Mouse (Mus musculus): ENCODE data around the gene Uba3.

DNA sequence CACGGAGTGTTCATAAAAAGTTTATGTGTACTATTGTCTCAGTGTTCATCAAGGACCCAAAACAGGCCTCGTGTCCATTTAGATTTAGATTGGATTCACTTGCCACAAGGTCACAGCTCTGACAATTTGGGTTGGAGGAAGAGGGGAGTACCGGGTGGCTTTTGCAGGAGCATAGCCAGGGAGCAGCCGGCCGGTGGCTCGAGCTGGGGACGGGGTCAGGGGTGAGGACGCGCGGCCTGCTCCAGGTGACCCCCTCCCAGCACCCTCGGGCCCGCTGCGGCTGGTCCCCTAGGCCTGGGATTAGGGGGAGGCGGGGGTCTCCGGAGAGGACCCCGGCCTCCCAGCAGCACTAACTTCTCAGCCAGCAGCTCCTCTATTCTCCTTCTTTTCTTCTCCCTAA, 495 bp downstream of the Uba3 start:
- no peak for TF ChIP-seq POLR2A (IDR thresholded peaks at IDR 0.05; ENCODE audit: insufficient read depth, low read depth, low read length)
- no peak for TF ChIP-seq CTCF (IDR thresholded peaks at IDR 0.05; ENCODE audit: insufficient read depth, low read depth, low read length)

Measured in olfactory bulb, adult 2 months (tissue).